Mouse (Mus musculus): ENCODE measurements at regions not wholly inside any gene's neighbourhood (a gene's known extent, or its start where the extent isn't known, plus 50 kb on each side); places are given as distances from the start of the nearest gene placed in this dataset.

DNA sequence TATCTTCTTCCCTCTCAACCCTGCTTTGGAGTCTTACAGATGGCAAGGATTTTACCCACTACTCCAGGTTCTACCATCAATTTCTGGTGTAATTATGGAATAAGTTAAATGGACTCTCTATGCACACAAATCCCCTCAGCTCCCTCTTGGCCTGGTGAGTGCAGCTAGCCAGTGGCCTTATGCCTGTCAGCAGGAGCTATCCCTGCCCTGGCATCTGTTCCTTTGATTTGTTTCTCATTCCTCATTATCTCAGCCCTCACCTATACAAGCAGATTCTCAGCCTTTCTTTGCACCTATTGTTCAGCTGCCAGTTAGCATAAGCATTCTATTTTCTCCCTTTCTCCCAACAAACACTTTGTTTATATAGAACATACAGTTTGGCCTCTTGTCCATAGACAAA is 150.3 kb downstream of the Rnf152 start:
- no peak for DNase-seq

DNA sequence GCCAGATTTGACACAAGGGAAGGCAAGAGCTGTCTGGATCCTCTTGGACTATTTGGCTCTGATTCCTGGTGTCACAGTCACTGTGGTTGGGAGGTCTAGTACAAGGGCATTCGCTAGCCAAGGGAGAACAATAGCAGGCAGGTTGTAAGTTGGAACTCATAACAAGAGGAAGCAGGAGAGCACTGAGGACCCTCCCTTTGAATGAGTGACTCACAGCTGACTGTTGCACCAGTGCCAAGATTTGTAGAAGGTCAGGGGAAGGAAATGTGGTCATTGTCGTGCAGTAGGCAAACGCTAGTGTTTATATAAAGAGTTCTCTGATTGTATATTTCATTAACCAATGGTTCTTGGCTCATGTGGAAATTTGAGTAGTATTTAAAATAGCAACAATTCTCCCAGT is 157.2 kb downstream of the Rnf152 start:
- DNase-seq, result no peak

DNA sequence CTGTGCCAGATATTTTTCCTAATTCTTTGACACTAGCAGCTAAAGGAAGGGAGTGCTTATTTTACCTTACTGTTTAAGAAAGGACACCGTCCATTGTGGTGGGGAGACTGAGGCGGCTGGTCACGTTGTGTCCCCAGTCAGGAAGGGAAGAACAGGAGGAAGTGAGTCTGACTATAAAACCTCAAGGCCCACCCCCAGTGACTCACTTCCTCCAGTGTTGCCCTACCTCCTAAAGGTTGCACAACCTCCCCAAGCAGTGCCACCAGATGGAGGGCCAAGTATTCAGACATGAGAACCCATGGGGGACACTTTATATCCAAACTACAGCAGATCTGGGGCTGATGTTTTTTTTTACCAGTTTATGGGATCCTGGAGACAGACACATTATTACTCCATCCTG is 165.4 kb downstream of the Rnf152 start:
- DNase-seq, result no peak

DNA sequence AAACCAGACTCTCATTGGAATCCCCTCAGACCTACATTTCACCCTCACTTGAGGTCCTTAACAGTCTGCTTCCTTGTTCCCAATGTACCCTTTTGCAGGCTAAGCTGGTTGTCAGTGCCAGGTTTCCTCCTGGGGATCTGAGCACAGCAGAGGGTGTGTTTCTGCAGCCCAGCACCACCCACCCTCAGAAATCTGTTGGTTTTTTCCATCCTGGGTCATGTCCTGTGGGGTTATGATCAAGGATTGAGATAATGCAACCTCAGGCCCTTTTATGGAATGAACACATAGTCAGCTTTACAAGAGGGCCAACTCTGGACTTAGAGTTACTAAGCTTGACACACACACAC is 167.6 kb downstream of the Rnf152 start:
- no peak for DNase-seq

DNA sequence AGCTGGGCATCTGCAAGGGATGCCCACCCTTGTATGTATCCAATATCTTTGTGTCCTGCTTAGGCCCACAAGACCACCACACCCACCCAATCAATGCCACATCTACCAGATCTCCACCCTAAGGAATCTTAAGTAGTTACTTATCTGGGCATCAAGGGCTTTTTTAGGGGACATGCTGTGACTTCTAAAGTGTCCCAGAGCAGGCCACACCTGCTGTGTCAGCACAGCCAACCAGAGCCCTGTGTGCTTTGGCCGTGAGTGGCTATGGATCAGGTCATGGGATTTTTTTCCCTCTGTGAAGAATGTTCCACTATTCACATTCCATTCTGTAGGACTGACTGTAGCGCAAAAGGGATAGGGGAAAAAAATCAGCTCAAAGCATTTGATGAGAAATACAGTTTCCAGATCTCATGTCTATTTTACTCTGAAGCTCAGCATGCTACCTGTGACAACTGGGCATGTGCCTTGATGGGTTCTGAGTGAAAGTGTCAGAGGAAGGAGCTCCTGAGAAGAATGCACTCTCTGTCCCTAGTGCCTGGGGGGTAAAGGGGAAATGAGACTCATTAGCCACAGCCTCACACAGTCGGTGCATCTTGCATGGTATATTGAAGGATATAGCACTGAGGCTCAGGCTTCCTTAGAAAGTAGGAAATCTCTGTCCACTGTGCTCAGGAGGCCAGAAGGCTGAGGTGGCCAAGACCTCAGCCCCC is 168.1 kb downstream of the Rnf152 start:
- peak; percentile 41 for DNase-seq

DNA sequence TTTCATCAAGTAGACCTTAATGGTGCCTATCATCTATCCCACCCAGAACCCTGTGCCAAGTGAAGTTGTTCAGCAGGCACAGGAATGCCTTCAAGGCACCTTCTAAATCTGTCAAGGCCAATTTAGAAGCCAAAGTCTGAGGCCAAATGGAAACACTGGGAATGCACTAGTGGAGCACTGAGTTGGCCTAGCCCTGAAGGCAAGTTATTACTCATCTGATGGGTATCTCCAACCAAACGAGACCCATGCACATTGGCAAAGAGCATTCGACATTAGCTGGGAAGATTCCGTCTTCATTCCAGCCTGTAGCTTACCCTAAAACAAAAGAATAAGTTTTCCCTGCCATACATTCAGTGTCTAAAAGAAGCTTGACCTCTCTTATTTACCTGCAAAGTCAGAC is 172.0 kb downstream of the Rnf152 start:
- no peak for DNase-seq

DNA sequence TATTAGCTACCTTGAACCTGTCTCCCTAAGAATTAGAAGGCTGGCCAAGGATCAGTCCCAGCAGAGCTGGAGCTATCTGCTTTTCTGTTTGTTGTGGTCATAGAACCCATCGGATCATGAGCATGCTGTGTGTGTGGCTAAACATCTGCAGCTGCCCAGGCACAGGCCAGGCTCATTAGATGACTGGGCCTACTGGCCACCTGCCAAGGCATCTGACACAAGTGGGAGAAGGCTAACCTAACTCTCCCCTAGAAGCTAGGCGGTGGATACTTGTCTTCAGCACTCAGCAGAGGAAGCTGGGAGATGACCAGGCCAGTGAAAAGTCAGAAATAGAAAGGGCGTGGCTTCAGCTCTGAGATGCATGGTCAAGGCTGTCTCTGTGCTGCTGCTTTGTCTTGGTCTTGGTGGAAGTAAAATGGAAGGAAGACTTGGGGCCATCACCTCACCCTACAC is 177.1 kb downstream of the Rnf152 start:
- peak; percentile 84 for DNase-seq

DNA sequence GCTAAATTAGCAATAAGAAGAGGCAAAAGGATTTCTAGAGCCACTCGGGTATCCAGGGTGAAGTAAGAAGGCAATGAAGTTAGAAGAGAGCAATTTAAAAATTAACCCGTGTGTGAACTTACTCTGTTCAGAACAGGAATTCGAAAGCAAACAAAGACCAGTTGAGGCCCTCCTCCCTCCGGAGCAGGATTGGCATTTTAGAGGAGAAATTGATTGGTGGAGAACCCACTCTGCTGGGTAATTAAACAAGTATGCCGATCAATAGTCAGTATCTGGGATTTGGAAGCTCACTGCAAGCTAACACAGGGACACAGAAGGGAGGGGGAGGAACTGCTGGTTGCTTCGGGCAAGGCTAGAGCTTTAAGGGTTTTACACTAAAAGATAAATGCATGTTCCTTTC is 177.7 kb downstream of the Rnf152 start:
- DNase-seq, result peak; percentile 38

DNA sequence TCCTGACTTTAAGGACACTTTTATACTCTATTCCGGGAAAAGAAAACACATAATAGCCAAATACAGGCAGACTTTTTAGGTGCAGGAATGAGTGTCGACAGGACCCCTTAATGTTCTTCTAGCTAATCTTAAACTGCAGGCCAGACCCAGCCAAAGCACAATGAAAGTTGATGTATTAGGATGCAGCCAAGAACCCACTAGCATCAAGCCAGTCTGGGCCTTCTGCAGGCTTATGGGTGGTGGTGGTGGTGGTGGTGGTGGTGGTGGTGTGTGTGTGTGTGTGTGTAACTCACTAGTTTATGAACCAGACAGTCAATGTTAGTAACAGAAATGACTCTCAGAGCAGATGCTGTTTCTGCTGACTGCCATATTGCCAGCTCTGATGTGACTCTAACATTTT is 178.6 kb downstream of the Rnf152 start:
- DNase-seq, result no peak

DNA sequence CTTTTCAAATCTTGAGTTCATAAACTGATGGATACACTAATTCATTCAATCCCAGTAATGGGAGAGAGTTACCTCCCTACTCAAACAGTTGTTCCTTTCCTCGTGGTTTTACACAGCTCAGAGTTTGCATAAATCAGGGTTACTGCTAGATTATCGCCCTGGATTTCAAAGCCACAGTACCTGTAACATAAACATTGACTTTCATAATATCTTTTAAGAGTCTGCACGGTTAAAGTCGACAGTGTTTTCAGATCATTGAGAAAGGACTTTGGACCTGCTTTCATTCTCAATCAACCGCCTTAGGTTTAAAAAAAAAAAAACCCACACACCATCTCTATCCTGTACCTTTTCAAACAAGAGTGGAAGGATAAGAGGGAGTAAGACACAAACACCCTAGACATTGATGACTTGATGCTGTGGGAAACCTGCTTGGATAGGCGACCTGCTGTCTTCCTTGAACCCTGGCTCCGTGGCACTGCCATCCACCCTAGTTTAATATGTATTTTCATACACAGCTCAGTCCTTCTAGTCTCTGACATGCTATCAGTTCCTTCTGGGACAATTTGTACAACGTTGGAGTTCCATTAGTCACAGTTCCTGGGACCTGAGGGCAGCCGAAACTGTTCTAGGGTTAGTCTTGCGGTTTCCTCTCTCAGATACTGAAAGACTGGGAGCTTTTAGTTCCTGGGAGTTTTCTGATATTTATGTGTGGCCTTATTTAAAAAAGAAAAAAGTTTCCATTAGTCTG is 179.3 kb downstream of the Rnf152 start:
- DNase-seq, result no peak

DNA sequence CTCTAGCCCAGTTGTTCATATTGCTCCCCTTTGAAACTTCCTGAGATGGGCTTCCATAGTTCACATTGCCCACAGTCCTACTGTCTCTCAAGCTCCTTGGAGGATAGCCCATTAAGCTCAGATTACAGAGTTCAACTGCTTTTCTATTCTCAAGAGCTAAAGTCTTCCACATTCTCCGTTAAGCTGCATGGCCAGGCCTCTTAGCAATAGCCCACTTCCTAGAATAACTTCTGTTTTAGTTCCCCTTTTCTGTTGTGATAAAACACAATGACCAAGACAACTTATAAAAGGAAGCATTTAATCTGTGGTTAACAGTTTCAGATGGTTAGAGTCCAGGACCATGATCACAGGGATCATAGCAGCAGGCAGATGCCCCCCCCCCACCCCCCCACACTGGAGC is 185.5 kb downstream of the Rnf152 start:
- DNase-seq, result no peak

DNA sequence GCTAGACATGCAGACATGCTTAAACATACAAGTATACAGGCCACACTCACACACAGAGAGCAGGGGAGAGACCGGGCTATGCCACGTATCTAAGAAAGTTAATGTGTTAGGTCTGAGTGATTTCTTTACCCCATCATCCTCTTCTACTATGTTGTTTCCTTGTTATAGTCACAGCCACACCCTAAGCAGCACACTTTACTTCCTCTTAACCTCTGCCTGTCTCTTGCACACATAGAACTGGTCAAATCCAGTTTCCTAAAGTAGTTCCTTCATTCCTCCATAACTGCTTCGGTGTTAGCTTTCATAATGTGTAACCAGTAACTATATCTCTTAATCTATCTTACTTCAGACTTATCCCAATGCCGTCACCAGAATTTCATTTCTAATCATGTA is 186.4 kb downstream of the Rnf152 start:
- DNase-seq, result no peak

DNA sequence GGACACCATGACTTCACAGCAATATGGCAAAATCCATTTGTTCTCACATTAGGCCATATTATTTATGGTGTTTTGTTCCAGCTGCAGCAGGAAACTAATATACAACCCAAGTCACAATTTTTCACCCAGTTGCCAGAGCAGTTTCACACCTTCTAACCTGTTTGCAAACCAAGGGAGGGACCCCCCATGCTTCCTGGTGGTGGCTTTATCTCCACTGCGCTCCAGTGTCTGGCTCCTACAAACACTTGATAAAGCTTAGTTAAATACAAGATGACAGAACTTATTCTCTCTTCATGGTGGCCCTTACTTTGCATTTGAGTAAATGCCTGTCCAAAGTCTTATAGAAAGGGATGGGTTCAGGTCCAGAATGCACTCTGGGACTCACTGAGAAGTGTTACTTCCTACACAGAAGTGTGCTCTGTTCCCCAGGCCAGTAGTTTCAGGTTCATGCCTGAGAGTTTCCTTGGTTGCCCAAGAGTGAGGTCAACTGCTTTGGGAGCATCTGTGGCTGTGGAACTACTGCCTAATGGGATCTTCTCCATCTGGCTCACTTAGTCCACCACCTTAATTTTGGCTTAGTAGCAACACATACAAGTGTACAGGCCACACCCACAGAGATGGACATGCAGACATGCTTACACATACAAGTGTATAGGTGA is 186.9 kb downstream of the Rnf152 start:
- no peak for DNase-seq

DNA sequence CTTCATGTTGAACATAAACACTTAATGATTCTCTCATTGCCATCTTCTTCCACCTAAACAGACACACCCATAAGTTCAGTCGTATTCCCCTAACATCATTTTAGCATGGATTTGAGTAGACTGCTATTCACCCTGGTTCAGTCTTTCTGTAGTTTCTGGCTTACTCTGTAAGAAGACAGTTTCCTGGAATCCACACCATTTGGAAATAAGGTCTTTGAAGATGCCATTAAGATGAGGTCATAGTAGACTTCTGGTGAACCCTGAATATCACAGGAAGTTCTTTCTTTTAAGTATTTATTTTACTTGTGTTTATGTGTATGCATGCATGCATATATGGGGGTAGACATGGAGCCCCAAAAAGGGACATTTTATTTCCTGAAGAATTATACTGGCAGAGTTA is 187.7 kb downstream of the Rnf152 start:
- DNase-seq, result no peak

DNA sequence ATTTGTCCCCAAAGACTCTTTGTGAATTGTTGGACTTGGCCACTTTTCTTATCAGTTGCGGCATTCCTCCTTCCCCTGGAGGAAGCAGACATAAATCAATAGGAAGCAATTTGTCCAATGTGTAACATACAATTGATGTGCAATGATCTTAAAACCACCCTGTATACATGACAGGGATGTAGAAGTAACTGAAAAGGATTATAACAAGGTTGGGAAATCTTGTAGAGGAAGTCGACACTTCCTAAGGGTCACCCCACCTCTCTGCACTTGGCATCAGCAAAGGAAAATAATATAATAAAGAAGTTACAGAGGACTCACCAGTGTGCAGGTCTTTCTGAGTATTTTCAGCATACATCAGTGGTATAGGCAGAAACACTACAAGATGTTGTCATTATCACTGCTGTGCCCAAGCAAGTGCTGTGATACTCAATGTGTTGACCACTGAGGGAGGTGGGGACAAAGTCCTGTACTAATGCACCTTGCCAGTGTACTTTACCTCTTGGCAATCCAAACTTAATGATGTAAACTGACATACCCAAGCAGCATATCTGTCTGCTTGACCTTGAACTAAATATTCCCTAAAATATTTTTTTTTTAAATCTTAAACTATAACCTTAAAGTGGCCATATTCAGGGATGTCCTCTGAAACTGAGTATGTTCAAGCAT is 198.9 kb downstream of the Rnf152 start:
- DNase-seq, result no peak

DNA sequence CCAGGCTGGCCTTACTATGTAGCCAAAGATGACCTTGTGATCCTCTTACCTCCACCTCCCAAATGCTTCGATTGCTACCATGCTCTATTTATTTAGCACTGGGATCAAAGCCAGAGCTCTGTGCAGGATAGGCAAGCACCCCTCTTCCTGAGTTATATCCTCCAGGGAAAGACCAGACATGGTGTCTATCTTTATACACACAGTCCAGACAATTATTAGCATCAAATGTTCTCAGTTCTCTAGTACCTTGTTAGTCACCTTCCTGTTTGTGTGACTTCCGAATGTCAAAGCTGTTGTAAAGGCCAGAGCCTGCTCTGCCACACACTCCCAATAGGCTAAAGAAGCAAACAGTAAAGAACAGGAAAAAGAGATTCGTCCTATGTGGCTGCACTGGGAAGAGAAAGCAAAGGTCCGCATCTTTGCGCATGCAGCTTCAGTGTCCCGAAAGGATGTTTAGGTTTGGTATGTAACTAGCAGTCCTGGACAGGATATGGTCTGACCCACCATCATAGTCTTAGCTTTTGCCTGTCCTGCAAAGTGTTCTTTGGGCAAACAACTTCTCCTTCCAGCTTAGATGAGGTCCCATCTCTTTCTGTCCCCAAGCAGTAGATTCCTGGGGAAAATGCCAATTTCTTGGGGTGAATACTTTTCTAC is 204.2 kb downstream of the Rnf152 start:
- DNase-seq, result no peak

DNA sequence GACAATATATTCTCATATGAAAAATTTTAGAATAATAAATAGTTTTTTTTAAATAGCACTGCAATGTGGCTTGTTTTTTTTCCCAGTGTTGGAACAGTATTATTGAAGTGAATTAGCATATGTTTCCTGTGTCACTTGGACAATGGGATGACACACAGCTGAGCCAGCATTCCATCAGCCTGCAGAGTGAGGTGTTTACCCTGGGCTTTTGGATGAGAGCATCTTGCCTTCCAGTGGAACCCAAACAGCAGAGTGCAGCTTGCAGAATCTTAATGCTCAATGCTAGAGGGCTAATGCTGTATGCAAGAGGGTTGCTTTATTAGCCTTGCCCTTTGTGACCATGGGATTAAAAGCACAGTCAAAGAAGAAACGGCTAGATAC is 205.1 kb downstream of the Rnf152 start:
- no peak for DNase-seq

DNA sequence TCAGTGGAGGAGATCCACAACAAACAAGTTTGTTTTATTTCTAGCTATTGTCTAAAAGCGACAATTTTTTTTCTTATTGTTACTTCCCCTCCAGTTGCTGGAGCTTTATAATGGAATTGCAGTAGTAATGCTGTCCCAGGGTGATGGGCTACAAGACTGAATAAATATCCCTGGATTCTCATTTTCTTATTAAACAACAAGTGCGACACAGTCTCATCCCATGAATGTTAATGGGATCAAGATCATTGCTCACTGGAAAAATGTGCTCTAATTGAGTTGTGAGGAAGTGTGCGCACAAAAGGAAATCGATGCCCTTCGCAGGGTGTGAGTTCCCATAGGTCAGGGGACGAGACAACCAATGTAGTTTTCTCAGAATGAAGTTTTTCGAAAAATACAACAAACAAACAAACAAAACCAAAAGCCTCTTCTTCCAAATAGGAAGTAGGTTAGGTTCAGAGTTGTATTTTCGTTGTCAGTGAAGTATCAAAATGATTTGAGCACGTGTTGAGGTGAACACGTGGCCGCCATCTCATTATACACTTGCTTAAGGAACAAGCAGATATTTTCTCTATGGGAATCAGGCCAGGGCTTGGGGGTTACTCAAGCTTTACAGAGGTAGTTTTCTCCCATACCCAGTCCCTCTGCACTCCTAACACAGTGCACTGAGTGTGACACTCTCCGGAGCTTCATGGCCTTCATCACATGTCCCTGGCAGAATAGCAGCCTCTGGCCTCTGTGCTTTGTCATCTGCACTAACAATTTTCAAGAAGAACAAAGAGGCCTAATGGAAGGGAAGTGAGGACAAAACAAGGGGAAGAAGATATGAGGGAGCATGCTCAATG is 205.7 kb downstream of the Rnf152 start:
- no peak for DNase-seq

DNA sequence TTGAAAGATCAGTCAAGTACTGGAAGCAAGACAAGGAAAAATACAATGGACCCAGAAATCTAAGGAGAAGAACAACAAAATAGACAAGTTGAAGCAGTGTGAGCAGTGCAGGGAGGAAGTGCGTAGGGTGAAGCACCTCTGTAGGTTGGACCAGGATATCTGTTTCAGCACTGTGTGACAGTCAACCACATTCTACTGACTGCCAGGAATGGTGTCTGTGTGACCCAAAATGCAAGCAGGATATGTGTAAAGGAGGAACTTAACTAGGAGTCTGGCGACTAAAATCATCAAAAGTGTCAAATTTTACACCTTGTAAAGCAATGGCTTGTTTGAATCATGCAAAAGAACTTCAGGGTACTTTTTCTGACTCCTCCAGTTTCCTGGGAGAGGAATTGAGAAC is 207.7 kb downstream of the Rnf152 start:
- no peak for DNase-seq

DNA sequence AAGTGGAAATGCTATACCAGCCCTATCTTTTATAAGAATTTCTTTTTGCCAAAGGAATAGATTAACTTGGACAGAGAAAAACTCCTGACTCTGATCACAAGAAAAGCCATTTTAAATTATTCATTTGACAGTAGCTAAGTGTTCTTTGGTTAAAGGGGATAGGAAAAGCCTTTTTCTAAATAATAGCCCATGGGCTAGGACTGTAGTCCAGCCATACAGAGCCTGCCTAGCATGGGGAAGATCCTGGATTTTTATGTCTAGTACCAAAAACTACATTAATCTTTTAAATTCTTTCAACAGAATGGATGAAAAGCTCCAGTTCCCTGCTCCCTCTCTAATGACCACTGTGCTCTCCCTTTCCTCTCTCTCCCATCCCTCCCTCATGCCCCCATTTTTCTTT is 208.5 kb downstream of the Rnf152 start:
- DNase-seq, result no peak

DNA sequence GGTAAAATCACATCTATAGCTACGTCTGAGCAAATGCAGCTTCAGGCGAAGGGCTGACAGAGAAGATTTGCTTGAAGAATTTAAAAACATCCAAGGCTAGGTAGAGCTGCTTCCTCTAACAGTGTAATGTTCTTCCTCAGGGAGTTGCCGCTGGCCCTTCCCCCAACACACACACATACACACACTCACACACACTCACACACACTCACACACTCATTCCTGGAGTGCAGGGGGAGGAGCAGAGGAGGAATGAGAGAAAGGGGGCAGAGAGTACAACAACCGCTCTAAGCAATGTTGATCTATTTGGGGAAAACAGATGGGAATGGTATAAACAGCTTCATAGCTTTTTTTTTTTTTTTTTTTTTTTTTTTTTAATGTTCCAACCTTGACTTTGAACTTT is 232.6 kb downstream of the Rnf152 start:
- DNase-seq, result peak; percentile 7

DNA sequence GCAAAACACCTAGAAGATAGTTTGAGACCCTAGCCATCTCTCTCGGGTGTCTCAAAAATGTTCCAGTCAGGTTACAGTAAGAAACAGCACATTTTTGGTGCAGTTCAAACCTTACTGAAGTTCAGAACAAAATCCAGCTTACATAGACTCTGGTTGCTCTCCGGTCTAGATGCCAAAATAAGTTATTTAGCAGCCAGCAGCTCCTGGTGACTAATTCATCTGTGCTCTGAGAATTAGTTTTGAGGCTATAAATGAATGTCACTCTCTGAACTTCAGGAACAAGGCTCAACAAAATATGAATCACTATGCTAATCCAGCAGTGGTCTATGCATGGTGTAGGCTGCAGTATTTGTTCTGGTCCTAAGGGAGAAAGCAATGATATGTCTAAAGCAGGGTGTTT is 238.6 kb downstream of the Rnf152 start:
- no peak for DNase-seq

Measured in kidney, adult 11 months (tissue).